ENCODE assay signal across 8 mouse cellular contexts in the genomic region with DNA sequence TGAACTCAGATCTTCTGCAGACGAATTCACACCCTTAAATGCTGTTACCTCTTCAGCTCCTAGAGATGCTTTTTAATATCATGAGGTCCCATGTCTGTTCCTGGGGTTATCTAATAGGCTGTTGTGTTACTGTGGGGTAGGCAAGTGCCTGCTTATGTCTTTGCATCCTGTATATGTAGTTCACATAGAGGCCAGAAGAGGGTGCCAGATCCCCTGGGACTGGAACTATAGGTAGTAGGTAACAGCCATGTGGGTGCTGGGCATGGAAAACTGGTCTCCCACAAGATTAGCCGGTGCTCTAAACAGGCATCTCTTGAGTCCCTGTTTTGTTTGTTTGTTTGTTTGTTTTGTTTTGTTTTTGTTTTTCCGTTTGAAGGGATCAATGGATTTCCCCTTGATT. TPM values are rescaled to one million over a fixed set of nuclear protein-coding genes. Genes with fewer than 3 reads are reported as not detected.
DNase-seq lines count a peak whose midpoint lies in the region; ATAC-seq and TF ChIP-seq lines count a peak whose summit lies in the region.

No protein-coding gene starts in this region.

- no peaks in the 10 kb centered on the region for H3K27me3 ChIP-seq in liver, adult 2 months (ENCODE audit: control insufficient read depth, insufficient read depth, low read length)
- no peaks in the 10 kb centered on the region for H3K27me3 ChIP-seq in liver, embryonic 12.5 days (replicated peaks)

- H3K4me1 ChIP-seq in liver, adult 2 months (ENCODE audit: control insufficient read depth, insufficient read depth, low read length) = peaks cover 3% of the 10 kb centered on the region; the same call in 1 of the 2 replicates
- H3K4me1 ChIP-seq in liver, embryonic 12.5 days = no peaks in the 10 kb centered on the region

- peak; percentile 42; the same call in 1 of the 2 replicates for TF ChIP-seq CTCF in liver, adult 2 months (IDR thresholded peaks at IDR 0.05; ENCODE audit: low read depth, low read length)

- H3K36me3 ChIP-seq in liver, adult 2 months (ENCODE audit: control insufficient read depth, insufficient read depth, low read length) = no peaks in the 10 kb centered on the region
- H3K36me3 ChIP-seq in liver, embryonic 12.5 days = no peaks in the 10 kb centered on the region

- DNase-seq in adrenal gland, postnatal 10 days = peak; percentile 36
- DNase-seq in adrenal gland, adult 8-10 months = no peak
- peak; percentile 42 for DNase-seq in liver, adult 2 months (ENCODE audit: extremely low read depth, low read depth, low spot score)
- peak; percentile 12 for DNase-seq in embryo, embryonic 11 days
- no peak for DNase-seq in frontal cortex, postnatal 10 days (ENCODE audit: low spot score in 2 of 2)
- no peak for DNase-seq in layer of hippocampus, postnatal 14 days (ENCODE audit: low spot score in 2 of 2)

- H3K4me2 ChIP-seq in liver, embryonic 12.5 days = no peak overlapping the region

- H3K9me3 ChIP-seq in liver, embryonic 12.5 days (replicated peaks) = no peaks in the 10 kb centered on the region

- H3K79me2 ChIP-seq in liver, adult 2 months (ENCODE audit: control insufficient read depth, insufficient read depth, low read length) = no peaks in the 10 kb centered on the region

- ATAC-seq in liver, embryonic 12.5 days = no peak
- ATAC-seq in monocyte, adult 5-6 weeks (replicated peaks; ENCODE audit: insufficient number of reproducible peaks, low FRiP score, low TSS enrichment, poor library complexity, severe bottlenecking) = 0 out of 2 replicates have a peak, but pooled peaks have one; percentile 66

- 70% methylated on average over 3 of the region's 3 CpGs for WGBS in liver, adult 2 months
- WGBS in liver, embryonic 12.5 days (ENCODE audit: insufficient replicate concordance) = 38% methylated on average over 3 of the region's 3 CpGs

- H3K4me3 ChIP-seq in liver, adult 2 months (ENCODE audit: insufficient read depth, low read depth, low read length) = no peak overlapping the region
- H3K4me3 ChIP-seq in liver, embryonic 12.5 days = no peak overlapping the region

- no peak overlapping the region for H3K9ac ChIP-seq in liver, adult 2 months (ENCODE audit: low read depth, low read length)
- no peak overlapping the region for H3K9ac ChIP-seq in liver, embryonic 12.5 days

- no peak for TF ChIP-seq POLR2A in liver, adult 2 months (IDR thresholded peaks at IDR 0.05; ENCODE audit: extremely low read depth, insufficient read depth, low read length)

- no peak overlapping the region for H3K27ac ChIP-seq in liver, adult 2 months (replicated peaks; ENCODE audit: insufficient read depth, low read depth, low read length)
- no peak overlapping the region for H3K27ac ChIP-seq in liver, embryonic 12.5 days

RNA-seq across cellular contexts. Expression of a gene that starts 15.8 kb away (rescaled TPM):
- 1 to 10 TPM; 4.6 to 5.1 TPM for total RNA-seq in adrenal gland, postnatal 10 days (2021)
- total RNA-seq in adrenal gland, adult 8-10 months (2022) = 1 to 10 TPM; 3.3 to 7.3 (median 5.4) TPM
- total RNA-seq in liver, adult 2 months (2014; rRNA removed) = 0.55 and 0.67 TPM in 2 replicates
- polyA plus RNA-seq in liver, adult 2 months (2012; rRNA removed) = 0.27 and 0.95 TPM in 2 replicates
- 0.33 TPM in 1 of 2 replicates, not detected in the other for polyA plus RNA-seq in liver, embryonic 12.5 days (2016; fragmentation: Nextera tagmentation; extraction: Ambion mirVana)
- 5.3 to 21.7 TPM (median 15.6 TPM) in 3 replicates for total RNA-seq in monocyte, adult 5-6 weeks (2017)
- 1 to 10 TPM; 1.1 to 2.3 TPM for total RNA-seq in layer of hippocampus, postnatal 14 days (2021)

RNA-seq across cellular contexts. Expression of a gene that starts 40.7 kb away (rescaled TPM):
- 1 to 10 TPM; 1.3 to 2.5 TPM for total RNA-seq in adrenal gland, postnatal 10 days (2021)
- 1 to 10 TPM in 2 of 4 experiments, under 1 TPM in 2; 0.23 to 2.0 (median 0.86) TPM for total RNA-seq in adrenal gland, adult 8-10 months (2022)
- 6.6 and 12.5 TPM in 2 replicates for total RNA-seq in liver, adult 2 months (2014; rRNA removed)
- polyA plus RNA-seq in liver, adult 2 months (2012; rRNA removed) = 37.1 and 84.4 TPM in 2 replicates
- polyA plus RNA-seq in liver, embryonic 12.5 days (2016; fragmentation: Nextera tagmentation; extraction: Ambion mirVana) = 1.5 and 1.8 TPM in 2 replicates
- total RNA-seq in monocyte, adult 5-6 weeks (2017) = not detected in 3 replicates
- total RNA-seq in layer of hippocampus, postnatal 14 days (2021) = 10 to 100 TPM; 26.1 to 32.9 TPM

RNA-seq across cellular contexts. Expression of a gene that starts 41.7 kb away (rescaled TPM):
- 1 to 10 TPM; 2.1 to 2.5 TPM for total RNA-seq in adrenal gland, postnatal 10 days (2021)
- total RNA-seq in adrenal gland, adult 8-10 months (2022) = 1 to 10 TPM; 3.1 to 6.9 (median 4.2) TPM
- 0.27 TPM in 1 of 2 replicates, not detected in the other for total RNA-seq in liver, adult 2 months (2014; rRNA removed)
- 0.06 and 0.09 TPM in 2 replicates for polyA plus RNA-seq in liver, adult 2 months (2012; rRNA removed)
- polyA plus RNA-seq in liver, embryonic 12.5 days (2016; fragmentation: Nextera tagmentation; extraction: Ambion mirVana) = 0.72 and 0.80 TPM in 2 replicates
- total RNA-seq in monocyte, adult 5-6 weeks (2017) = 0.38 to 0.39 TPM in 2 of 3 replicates, not detected in the other
- 1 to 10 TPM in 1 of 2 experiments, under 1 TPM in 1; 0.55 to 1.2 TPM for total RNA-seq in layer of hippocampus, postnatal 14 days (2021)

RNA-seq across cellular contexts. Expression of a gene that starts 49.0 kb away (rescaled TPM):
- total RNA-seq in adrenal gland, postnatal 10 days (2021) = 1 to 10 TPM; 3.8 to 6.2 TPM
- 1 to 10 TPM; 4.4 to 9.4 (median 6.6) TPM for total RNA-seq in adrenal gland, adult 8-10 months (2022)
- 0.47 and 1.3 TPM in 2 replicates for total RNA-seq in liver, adult 2 months (2014; rRNA removed)
- polyA plus RNA-seq in liver, adult 2 months (2012; rRNA removed) = 1.7 and 3.3 TPM in 2 replicates
- polyA plus RNA-seq in liver, embryonic 12.5 days (2016; fragmentation: Nextera tagmentation; extraction: Ambion mirVana) = 6.1 and 8.5 TPM in 2 replicates
- 1.9 to 11.0 TPM (median 3.1 TPM) in 3 replicates for total RNA-seq in monocyte, adult 5-6 weeks (2017)
- 10 to 100 TPM in 1 of 2 experiments, 1 to 10 TPM in 1; 9.3 to 12.6 TPM for total RNA-seq in layer of hippocampus, postnatal 14 days (2021)

RNA-seq across cellular contexts. Expression of a gene that starts 57.8 kb away (rescaled TPM):
- 10 to 100 TPM; 27.1 to 31.1 TPM for total RNA-seq in adrenal gland, postnatal 10 days (2021)
- 10 to 100 TPM in 2 of 4 experiments, 1 to 10 TPM in 2; 6.4 to 25.1 (median 10.5) TPM for total RNA-seq in adrenal gland, adult 8-10 months (2022)
- 0.74 and 0.81 TPM in 2 replicates for total RNA-seq in liver, adult 2 months (2014; rRNA removed)
- polyA plus RNA-seq in liver, adult 2 months (2012; rRNA removed) = 0.56 and 1.3 TPM in 2 replicates
- 2.8 and 3.8 TPM in 2 replicates for polyA plus RNA-seq in liver, embryonic 12.5 days (2016; fragmentation: Nextera tagmentation; extraction: Ambion mirVana)
- not detected in 3 replicates for total RNA-seq in monocyte, adult 5-6 weeks (2017)
- total RNA-seq in layer of hippocampus, postnatal 14 days (2021) = 1 to 10 TPM; 2.7 to 2.9 TPM

Comparison
In these comparisons a context has a peak if more than half of its experiments do, and no peak if none do; other contexts are left out.
1. DNase-seq: peak in adrenal gland, postnatal 10 days (single experiment), liver, adult 2 months (single experiment) and embryo, embryonic 11 days (single experiment); none in adrenal gland, adult 8-10 months (single experiment), frontal cortex, postnatal 10 days (0 of 2) and layer of hippocampus, postnatal 14 days (0 of 2).